Comparison of ENCODE assay signal across 8 mouse cellular contexts in the genomic region with DNA sequence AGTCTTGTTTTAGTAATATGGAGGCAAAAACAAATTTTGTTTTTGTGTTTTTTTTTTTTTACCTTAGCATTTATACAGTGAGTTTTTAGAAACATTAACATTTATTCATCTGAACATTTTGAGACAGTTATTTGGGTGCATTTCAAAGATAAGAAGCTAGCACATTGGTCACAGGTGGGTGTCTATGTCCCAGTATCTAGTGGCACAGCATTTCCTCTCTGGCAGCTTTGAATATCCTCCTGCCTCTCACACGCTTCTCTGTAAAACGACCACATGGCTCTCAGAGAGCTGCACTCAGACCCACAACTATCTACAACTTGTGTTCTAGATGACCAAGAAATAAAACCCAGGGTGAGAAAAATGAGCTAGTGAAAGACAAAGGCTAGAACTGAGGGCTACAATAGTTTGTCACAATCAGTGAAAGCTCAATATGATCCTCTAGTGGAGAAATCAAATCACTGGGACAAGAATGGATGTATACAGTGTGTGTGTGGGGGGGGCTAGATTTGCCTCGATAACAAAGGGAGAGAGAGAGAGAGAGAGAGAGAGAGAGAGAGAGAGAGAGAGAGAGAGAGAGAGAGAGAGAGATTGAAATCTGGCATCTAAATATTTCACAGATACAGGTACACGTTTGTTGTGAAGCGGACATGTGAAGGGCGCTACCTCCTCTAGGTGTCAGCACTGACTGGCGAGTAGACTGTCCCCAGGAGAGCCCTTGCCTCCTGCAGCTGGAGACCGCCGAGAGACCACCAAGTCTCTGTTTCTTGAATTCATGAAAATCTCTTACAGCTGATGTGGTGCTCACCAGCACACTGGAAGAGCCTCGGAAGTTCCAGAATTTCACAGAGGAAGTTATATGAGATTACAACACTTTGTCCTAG. TPM values are rescaled to one million over a fixed set of nuclear protein-coding genes. Genes with fewer than 3 reads are reported as not detected.
A peak's percentile ranks its signal among the peaks of the same experiment; 100 is the strongest.
DNase-seq lines count a peak whose midpoint lies in the region; ATAC-seq lines count a peak whose summit lies in the region.

No protein-coding gene starts in this region.

- no peak overlapping the region for H3K9ac ChIP-seq in intestine, embryonic 16.5 days (ENCODE audit: low read depth, low read length)
- no peak overlapping the region for H3K9ac ChIP-seq in midbrain, embryonic 11.5 days (ENCODE audit: low read length)

- ATAC-seq in intestine, embryonic 16.5 days: peak; percentile 54; the same call in 1 of the 2 replicates
- ATAC-seq in midbrain, embryonic 11.5 days (ENCODE audit: low FRiP score): peak; percentile 70

- H3K27me3 ChIP-seq in embryonic facial prominence, embryonic 10.5 days (replicated peaks; ENCODE audit: low read depth, poor library complexity, severe bottlenecking): peaks cover 22% of the 10 kb centered on the region
- peaks cover 3% of the 10 kb centered on the region; the same call in 1 of the 2 replicates for H3K27me3 ChIP-seq in intestine, embryonic 16.5 days (replicated peaks; ENCODE audit: control insufficient read depth, insufficient read depth, low read length)
- H3K27me3 ChIP-seq in midbrain, embryonic 11.5 days (ENCODE audit: control insufficient read depth, insufficient read depth, low read length): peaks cover 6% of the 10 kb centered on the region; the same call in 1 of the 2 replicates

- H3K9me3 ChIP-seq in embryonic facial prominence, embryonic 10.5 days: no peaks in the 10 kb centered on the region
- H3K9me3 ChIP-seq in intestine, embryonic 16.5 days (ENCODE audit: control insufficient read depth, low read length): no peaks in the 10 kb centered on the region
- H3K9me3 ChIP-seq in midbrain, embryonic 11.5 days (ENCODE audit: control insufficient read depth, low read length): no peaks in the 10 kb centered on the region

- H3K4me3 ChIP-seq in embryonic facial prominence, embryonic 10.5 days: peak overlapping the region; percentile 55
- H3K4me3 ChIP-seq in intestine, embryonic 16.5 days (ENCODE audit: low read length): peak overlapping the region; percentile 35
- H3K4me3 ChIP-seq in midbrain, embryonic 11.5 days (ENCODE audit: low read depth, low read length): peak overlapping the region; percentile 28; the same call in 1 of the 2 replicates

- peaks cover 16% of the 10 kb centered on the region for H3K4me1 ChIP-seq in embryonic facial prominence, embryonic 10.5 days
- H3K4me1 ChIP-seq in intestine, embryonic 16.5 days (ENCODE audit: control insufficient read depth, insufficient read depth, low read length): peaks cover 13% of the 10 kb centered on the region
- peaks cover 3% of the 10 kb centered on the region for H3K4me1 ChIP-seq in midbrain, embryonic 11.5 days (ENCODE audit: control insufficient read depth, insufficient read depth, low read length)

- H3K27ac ChIP-seq in embryonic facial prominence, embryonic 10.5 days (replicated peaks): no peak overlapping the region
- no peak overlapping the region for H3K27ac ChIP-seq in intestine, embryonic 16.5 days (ENCODE audit: low read length)
- H3K27ac ChIP-seq in midbrain, embryonic 11.5 days (ENCODE audit: low read depth, low read length): no peak overlapping the region

- intact Hi-C loops in left cerebral cortex, postnatal 4 days (cut with DNase I): loop anchor here (10.0 kb wide), 1 partner anchor 308 kb away; no protein-coding TSS in a partner anchor
- intact Hi-C loops in left cerebral cortex, postnatal 14 days (cut with DNase I): loop anchor here (5.0 kb wide), 1 partner anchor 240 kb away; no protein-coding TSS in a partner anchor

- H3K4me2 ChIP-seq in intestine, embryonic 16.5 days (ENCODE audit: low read depth, low read length): peak overlapping the region; percentile 59
- peak overlapping the region; percentile 61 for H3K4me2 ChIP-seq in midbrain, embryonic 11.5 days

- 12% methylated on average over 10 of the region's 10 CpGs for WGBS in embryonic facial prominence, embryonic 10.5 days
- WGBS in intestine, embryonic 16.5 days: 13% methylated on average over 10 of the region's 10 CpGs
- WGBS in midbrain, embryonic 11.5 days: 12% methylated on average over 10 of the region's 10 CpGs

- peak; percentile 7 for DNase-seq in left cerebral cortex, postnatal 4 days
- no peak for DNase-seq in left cerebral cortex, postnatal 14 days (ENCODE audit: low spot score in 2 of 2)
- DNase-seq in embryonic facial prominence, embryonic 10.5 days (ENCODE audit: low spot score): peak; percentile 44
- DNase-seq in midbrain, embryonic 11.5 days (ENCODE audit: low spot score, missing footprints): peak; percentile 82
- no peak for DNase-seq in layer of hippocampus, adult 9-10 months (ENCODE audit: low spot score)
- no peak for DNase-seq in T-cell, adult 2 months (ENCODE audit: low spot score)
- DNase-seq in spleen, adult 12 weeks (ENCODE audit: low spot score): no peak

- H3K36me3 ChIP-seq in embryonic facial prominence, embryonic 10.5 days (replicated peaks): no peaks in the 10 kb centered on the region
- no peaks in the 10 kb centered on the region for H3K36me3 ChIP-seq in intestine, embryonic 16.5 days (ENCODE audit: control insufficient read depth, insufficient read depth, low read length)
- no peaks in the 10 kb centered on the region for H3K36me3 ChIP-seq in midbrain, embryonic 11.5 days (ENCODE audit: control insufficient read depth, insufficient read depth, low read length)

RNA-seq across cellular contexts. Expression of a gene that starts 1.1 kb away (rescaled TPM):
- not detected for total RNA-seq in left cerebral cortex, postnatal 4 days (2021)
- total RNA-seq in left cerebral cortex, postnatal 14 days (2021): not detected
- not detected in 2 replicates for polyA plus RNA-seq in embryonic facial prominence, embryonic 10.5 days (2016; fragmentation: Nextera tagmentation; extraction: Ambion mirVana)
- not detected in 2 replicates for polyA plus RNA-seq in intestine, embryonic 16.5 days (2015; fragmentation: Nextera tagmentation; extraction: Ambion mirVana)
- not detected in 2 replicates for polyA plus RNA-seq in midbrain, embryonic 11.5 days (2014; fragmentation: Nextera tagmentation; extraction: Ambion mirVana)

RNA-seq across cellular contexts. Expression of a gene that starts 11.6 kb away (rescaled TPM):
- total RNA-seq in left cerebral cortex, postnatal 4 days (2021): under 1 TPM; 0.50 to 0.68 TPM
- under 1 TPM in 1 of 2 experiments, not detected in 1; 0.49 TPM for total RNA-seq in left cerebral cortex, postnatal 14 days (2021)
- polyA plus RNA-seq in embryonic facial prominence, embryonic 10.5 days (2016; fragmentation: Nextera tagmentation; extraction: Ambion mirVana): 0.10 TPM in 1 of 2 replicates, not detected in the other
- 0.73 and 0.76 TPM in 2 replicates for polyA plus RNA-seq in intestine, embryonic 16.5 days (2015; fragmentation: Nextera tagmentation; extraction: Ambion mirVana)
- polyA plus RNA-seq in midbrain, embryonic 11.5 days (2014; fragmentation: Nextera tagmentation; extraction: Ambion mirVana): not detected in 2 replicates

RNA-seq across cellular contexts. Expression of a gene that starts 28.3 kb away (rescaled TPM):
- 10 to 100 TPM; 28.8 to 29.2 TPM for total RNA-seq in left cerebral cortex, postnatal 4 days (2021)
- 10 to 100 TPM; 10.7 to 15.7 TPM for total RNA-seq in left cerebral cortex, postnatal 14 days (2021)
- polyA plus RNA-seq in embryonic facial prominence, embryonic 10.5 days (2016; fragmentation: Nextera tagmentation; extraction: Ambion mirVana): 53.2 and 58.7 TPM in 2 replicates
- polyA plus RNA-seq in intestine, embryonic 16.5 days (2015; fragmentation: Nextera tagmentation; extraction: Ambion mirVana): 31.1 and 33.1 TPM in 2 replicates
- polyA plus RNA-seq in midbrain, embryonic 11.5 days (2014; fragmentation: Nextera tagmentation; extraction: Ambion mirVana): 105 and 107 TPM in 2 replicates

Comparison
In these comparisons a context has a peak if more than half of its experiments do, and no peak if none do; other contexts are left out.
1. DNase-seq: peak in left cerebral cortex, postnatal 4 days (single experiment), embryonic facial prominence, embryonic 10.5 days (single experiment) and midbrain, embryonic 11.5 days (single experiment); none in left cerebral cortex, postnatal 14 days (0 of 2), layer of hippocampus, adult 9-10 months (single experiment), T-cell, adult 2 months (single experiment) and spleen, adult 12 weeks (single experiment).
2. Peak in every context shown above with its lines, with median percentiles within 50 percentile points of each other: H3K4me3 ChIP-seq.